Mouse (Mus musculus): ENCODE results near the gene Lhx9.

GRCm38 (mm10) chr1:138842756-138843155 is 5.6 kb downstream of the Lhx9 start:
- TF ChIP-seq CTCF (IDR thresholded peaks at IDR 0.05; ENCODE audit: borderline replicate concordance, extremely low read depth, insufficient read depth, insufficient read length) (no peak), POLR2A (IDR thresholded peaks at IDR 0.05; ENCODE audit: borderline replicate concordance, extremely low read depth, insufficient read depth, insufficient read length, poor library complexity, severe bottlenecking) (no peak)

Data from brain, embryonic 14.5 days (tissue).